Mouse (Mus musculus) embryonic facial prominence, embryonic 11.5 days (tissue): ENCODE measurements around the gene Trpm4. TPM values are rescaled to one million over a fixed set of nuclear protein-coding genes. Genes with fewer than 3 reads are reported as not detected.
A peak's percentile ranks its signal among the peaks of the same experiment; 100 is the strongest.

Experiments
- ATAC-seq: fragments of 200-750 bp; cut with Nextera tagmentation; replicated peaks from 2 replicates; pipeline ENCODE4 v1.8.0; 2017; ENCODE audit warnings: low read depth; ENCODE audit not compliant: insufficient number of reproducible peaks, low FRiP score, low TSS enrichment
- DNase-seq: peaks from one replicate; pipeline ENCODE4 v3.0.0-alpha.2; 2015; ENCODE audit warnings: low spot score
- H3K27ac ChIP-seq: fragments of 300-500 bp; sonication (generic); replicated peaks from 2 replicates; pipeline ENCODE4 v1.5.1; 2014; ENCODE audit warnings: mild to moderate bottlenecking, low read depth, low read length, control low read depth
- H3K27me3 ChIP-seq: fragments of 300-500 bp; sonication (generic); 2 replicates; pipeline ENCODE4 v1.6.1; 2014; ENCODE audit warnings: mild to moderate bottlenecking, low read length, moderate library complexity, mixed read lengths; ENCODE audit not compliant: control insufficient read depth, insufficient read depth
- H3K36me3 ChIP-seq: fragments of 300-500 bp; sonication (generic); replicated peaks from 2 replicates; pipeline ENCODE4 v1.6.1; 2014; ENCODE audit warnings: low read depth, mild to moderate bottlenecking, low read length, moderate library complexity, mixed read lengths; ENCODE audit not compliant: control insufficient read depth, insufficient read depth
- H3K4me1 ChIP-seq: fragments of 300-500 bp; sonication (generic); 2 replicates; pipeline ENCODE4 v1.6.1; 2014; ENCODE audit warnings: low read length, mixed read lengths; ENCODE audit not compliant: control insufficient read depth, insufficient read depth
- H3K4me2 ChIP-seq: fragments of 300-500 bp; sonication (generic); 2 replicates; pipeline ENCODE4 v1.6.1; 2014; ENCODE audit warnings: low read depth, mild to moderate bottlenecking, control low read depth, low read length, moderate library complexity
- H3K4me3 ChIP-seq: fragments of 300-500 bp; sonication (generic); 2 replicates; pipeline ENCODE4 v1.5.1; 2014; ENCODE audit warnings: low read depth, low read length, control low read depth
- H3K9ac ChIP-seq: fragments of 300-500 bp; sonication (generic); replicated peaks from 2 replicates; pipeline ENCODE4 v1.6.1; 2014; ENCODE audit warnings: mild to moderate bottlenecking, control low read depth, low read length
- H3K9me3 ChIP-seq: fragments of 300-500 bp; sonication (generic); replicated peaks from 2 replicates; pipeline ENCODE4 v1.6.1; 2016; ENCODE audit warnings: mild to moderate bottlenecking, low read length, inconsistent platforms, mixed read lengths; ENCODE audit not compliant: control insufficient read depth
- WGBS: fragments of 180-500 bp; shearing (Covaris S2); extraction: QIAGEN DNeasy Blood & Tissue Kit; methylation state at CpG from one replicate; pipeline ENCODE4 v1.1.7; 2014; 5-methylcytosine and 5-hydroxymethylcytosine counted together
- polyA plus RNA-seq: library from polyadenylated mRNA; unstranded; fragments of >200 nt; fragmentation: Nextera tagmentation; extraction: Ambion mirVana; gene quantifications from 2 replicates; pipeline ENCODE4 v1.2.1, GENCODE M21; 2014

The Trpm4 gene
- polyA plus RNA-seq, 1 experiment from 2014 or later = 7.2 TPM

DNA sequence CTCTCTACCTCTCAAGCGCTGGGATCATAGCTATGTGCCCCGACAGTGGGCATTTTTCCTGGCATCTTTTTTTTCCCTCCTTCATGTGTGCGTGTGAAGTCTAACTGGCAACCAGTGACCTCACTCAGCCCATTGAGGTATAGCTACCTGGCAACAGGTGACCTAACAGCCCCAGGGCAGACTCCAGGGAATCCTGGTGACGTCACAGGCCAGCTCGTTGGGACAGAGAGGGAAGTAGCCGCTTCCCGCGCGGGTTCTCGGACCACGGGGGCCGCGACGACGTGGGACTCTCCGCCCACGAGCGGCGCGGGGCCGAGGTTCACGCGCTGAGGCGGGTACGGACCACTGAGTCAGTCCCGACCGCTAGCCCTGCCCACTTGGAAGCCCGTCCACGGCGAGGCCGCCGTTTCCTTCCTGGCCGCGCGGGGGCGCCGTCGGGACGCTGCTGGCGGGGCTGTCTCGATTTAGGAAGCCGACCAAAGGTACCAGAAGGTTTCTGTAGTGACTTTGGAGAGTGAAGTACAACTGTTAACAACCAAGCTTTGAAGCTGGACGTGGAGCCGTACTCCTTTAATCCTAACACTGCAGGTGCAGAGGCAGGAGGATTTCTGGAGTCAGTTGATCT, 56.3 kb downstream of the Trpm4 start, which contains the start of gene Slc6a21:
Slc6a21 (plus strand) TSS at position 378 of the 625 bp plus-strand sequence.
- Histone ChIP-seq H3K27ac (no peak within 1 kb of the TSS), H3K9ac (peak within 1 kb of the TSS; percentile 42; the same call in 1 of the 2 replicates), H3K36me3 (no peaks in the 10 kb centered on the region), H3K4me1 (no peaks in the 10 kb centered on the region), H3K27me3 (0 out of 2 replicates have a peak, but pooled peaks cover 4% of the 10 kb centered on the region), H3K9me3 (no peaks in the 10 kb centered on the region), H3K4me2 (peak within 1 kb of the TSS; percentile 63), H3K4me3 (peak within 1 kb of the TSS; percentile 32)
- DNase-seq (peak; percentile 50), ATAC-seq (no peak)
- WGBS = 7% methylated on average over 44 of the region's 44 CpGs

DNA sequence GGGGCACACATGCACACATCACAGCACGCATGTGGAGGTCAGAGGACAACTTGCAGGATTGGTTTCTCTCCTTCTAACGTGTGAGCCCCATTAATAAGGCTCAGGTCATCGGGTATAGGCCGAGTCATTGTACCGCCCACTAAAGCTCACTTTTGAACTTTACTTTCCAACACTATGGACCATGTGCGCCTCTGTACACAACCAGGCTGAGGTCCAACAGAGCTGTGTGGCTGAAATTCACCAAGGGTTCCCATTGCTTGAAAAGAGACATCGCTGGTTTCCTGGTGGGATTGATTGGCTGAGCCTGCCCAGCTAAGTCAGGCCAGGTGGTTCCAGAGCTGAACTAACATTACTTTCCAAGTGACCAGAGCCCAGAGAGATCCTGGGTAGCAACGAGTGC, 59.9 kb downstream of the Trpm4 start:
- H3K4me1 ChIP-seq = no peaks in the 10 kb centered on the region
- no peak overlapping the region for H3K4me3 ChIP-seq
- 89% methylated on average over 8 of the region's 8 CpGs for WGBS
- H3K9ac ChIP-seq = no peak overlapping the region
- H3K9me3 ChIP-seq = no peaks in the 10 kb centered on the region
- DNase-seq = no peak
- no peak overlapping the region for H3K4me2 ChIP-seq
- no peak for ATAC-seq
- no peaks in the 10 kb centered on the region for H3K36me3 ChIP-seq
- 0 out of 2 replicates have a peak, but pooled peaks cover 4% of the 10 kb centered on the region for H3K27me3 ChIP-seq
- no peak overlapping the region for H3K27ac ChIP-seq

DNA sequence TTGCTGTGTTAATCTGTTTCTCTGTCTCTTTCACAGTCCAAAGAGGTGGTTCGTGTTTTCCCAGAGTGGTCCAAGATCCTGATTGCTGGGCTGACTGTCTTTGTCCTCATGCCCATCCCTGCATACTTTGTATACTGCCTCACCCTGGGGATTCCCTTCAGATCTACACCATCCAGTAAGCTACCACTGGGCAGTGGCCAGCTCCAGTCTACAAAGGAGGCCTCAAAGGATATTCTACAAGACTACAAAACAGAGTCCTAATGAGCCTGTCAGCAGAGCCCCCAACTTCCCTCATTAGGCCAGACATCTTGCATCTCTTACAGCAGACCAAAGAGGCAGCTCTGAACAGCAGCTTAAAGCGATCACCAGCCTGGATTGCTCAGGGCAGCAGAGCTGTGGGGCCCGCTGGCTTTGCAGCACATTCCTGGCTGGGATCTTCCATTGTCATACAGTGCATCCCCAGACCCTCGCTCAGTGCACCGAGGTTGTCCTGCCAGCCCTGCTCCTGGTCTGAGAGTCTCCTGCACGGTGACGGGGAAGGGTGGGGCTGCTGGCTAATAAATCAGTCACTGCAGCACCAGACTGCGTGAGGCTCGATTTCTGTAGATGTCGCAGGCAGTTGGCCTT, 60.7 kb downstream of the Trpm4 start:
- Histone ChIP-seq H3K4me1 (no peaks in the 10 kb centered on the region), H3K4me3 (no peak overlapping the region), H3K36me3 (no peaks in the 10 kb centered on the region), H3K4me2 (no peak overlapping the region), H3K27me3 (0 out of 2 replicates have a peak, but pooled peaks cover 4% of the 10 kb centered on the region), H3K9me3 (no peaks in the 10 kb centered on the region), H3K9ac (no peak overlapping the region), H3K27ac (no peak overlapping the region)
- 72% methylated on average over 10 of the region's 10 CpGs for WGBS
- ATAC-seq (no peak), DNase-seq (no peak)

- H3K27ac ChIP-seq = no peak overlapping the region
- H3K4me3 ChIP-seq = no peak overlapping the region
- H3K4me1 ChIP-seq = no peaks in the 10 kb centered on the region
- no peaks in the 10 kb centered on the region for H3K36me3 ChIP-seq
- H3K4me2 ChIP-seq = no peak overlapping the region
- no peaks in the 10 kb centered on the region for H3K9me3 ChIP-seq
- H3K27me3 ChIP-seq = no peaks in the 10 kb centered on the region
- ATAC-seq (no peak), DNase-seq (no peak)
- 84% methylated on average over 1 of the region's 1 CpGs for WGBS
- H3K9ac ChIP-seq = no peak overlapping the region
Measured at GRCm38 (mm10) chr7:45265518-45265917, 68.1 kb downstream of the Trpm4 start.

DNA sequence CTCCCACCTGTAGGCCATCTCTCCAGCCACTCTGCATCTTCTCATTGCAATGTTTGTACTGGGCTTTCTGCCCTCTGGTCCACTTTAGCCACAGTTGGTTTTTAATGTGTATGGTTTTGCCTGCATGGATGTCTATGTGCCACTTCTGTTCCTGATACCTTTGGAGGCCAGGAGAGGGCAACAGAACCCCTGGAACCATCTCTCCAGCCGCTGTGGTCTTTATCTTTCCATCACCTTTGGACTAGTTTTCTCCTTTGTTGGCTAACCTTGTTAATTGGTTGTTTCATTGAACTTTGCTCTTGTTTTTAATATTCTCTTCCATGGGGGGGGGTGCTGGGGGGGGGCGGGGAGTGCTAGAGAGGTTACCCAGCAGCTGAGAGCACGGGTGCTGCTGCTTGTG, 69.2 kb downstream of the Trpm4 start:
- no peak for ATAC-seq
- H3K9ac ChIP-seq = no peak overlapping the region
- WGBS = 69% methylated on average over 3 of the region's 3 CpGs
- no peaks in the 10 kb centered on the region for H3K36me3 ChIP-seq
- DNase-seq = no peak
- no peak overlapping the region for H3K4me2 ChIP-seq
- no peaks in the 10 kb centered on the region for H3K4me1 ChIP-seq
- H3K27me3 ChIP-seq = no peaks in the 10 kb centered on the region
- H3K27ac ChIP-seq = no peak overlapping the region
- no peaks in the 10 kb centered on the region for H3K9me3 ChIP-seq
- H3K4me3 ChIP-seq = no peak overlapping the region

DNA sequence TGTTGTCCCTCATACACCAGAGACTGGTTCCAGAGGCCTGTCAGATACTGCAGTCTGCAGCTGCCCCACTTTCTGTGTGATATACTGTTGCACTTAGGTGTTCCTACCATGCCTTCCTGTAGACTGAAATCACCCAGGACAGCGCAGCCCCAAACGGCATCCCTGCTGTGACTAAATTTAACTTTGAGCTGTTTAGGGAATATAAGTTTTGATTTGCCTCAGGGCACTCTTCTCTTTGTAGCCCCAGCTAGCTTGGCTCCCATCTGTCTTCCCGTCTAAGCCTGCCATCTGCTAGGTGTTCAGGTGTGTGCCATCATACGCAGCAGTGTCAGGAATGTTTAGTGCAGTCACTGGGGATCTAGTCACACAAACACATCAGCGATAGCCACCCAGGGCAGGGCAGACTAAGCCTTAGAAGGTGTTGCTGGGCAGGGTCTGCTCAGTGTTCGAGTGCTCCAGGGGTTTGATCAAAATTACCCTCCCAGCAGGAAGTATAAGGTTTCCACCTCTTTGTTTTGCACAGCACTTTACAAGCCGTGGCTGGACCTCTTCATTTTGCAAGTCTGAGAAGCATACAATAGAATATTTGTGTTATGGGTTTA, 70.5 kb downstream of the Trpm4 start:
- Histone ChIP-seq H3K9me3 (no peaks in the 10 kb centered on the region), H3K4me2 (no peak overlapping the region), H3K4me1 (no peaks in the 10 kb centered on the region), H3K4me3 (no peak overlapping the region), H3K9ac (no peak overlapping the region), H3K36me3 (no peaks in the 10 kb centered on the region), H3K27ac (no peak overlapping the region), H3K27me3 (no peaks in the 10 kb centered on the region)
- no peak for ATAC-seq
- peak; percentile 9 for DNase-seq
- WGBS = 47% methylated on average over 7 of the region's 7 CpGs

- H3K4me2 ChIP-seq = no peak overlapping the region
- no peak for DNase-seq
- 68% methylated on average over 7 of the region's 7 CpGs for WGBS
- no peaks in the 10 kb centered on the region for H3K9me3 ChIP-seq
- H3K27me3 ChIP-seq = no peaks in the 10 kb centered on the region
- no peaks in the 10 kb centered on the region for H3K4me1 ChIP-seq
- H3K36me3 ChIP-seq = no peaks in the 10 kb centered on the region
- ATAC-seq = no peak
- no peak overlapping the region for H3K27ac ChIP-seq
- no peak overlapping the region for H3K4me3 ChIP-seq
- H3K9ac ChIP-seq = no peak overlapping the region
Measured at GRCm38 (mm10) chr7:45262266-45262665, 71.3 kb downstream of the Trpm4 start.

DNA sequence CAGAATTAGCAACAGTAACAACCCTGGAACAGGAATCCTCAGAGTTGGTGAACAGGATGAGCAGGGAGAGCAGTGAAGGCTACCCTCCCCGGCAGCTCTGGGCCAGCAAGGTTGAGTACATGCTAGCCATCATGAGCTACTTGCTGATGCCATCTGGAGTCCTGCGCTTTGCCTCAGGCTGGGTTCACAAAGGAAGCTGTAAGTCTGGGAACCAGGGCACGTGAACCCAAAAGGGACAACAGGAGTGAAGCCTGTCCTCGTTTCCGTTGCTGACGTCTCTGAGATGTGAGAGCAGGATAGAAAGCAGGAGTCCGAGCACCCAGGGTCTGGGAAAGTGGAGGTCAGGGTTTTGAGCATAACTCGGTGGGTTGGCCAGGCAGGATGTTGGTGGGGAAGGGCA, 74.3 kb downstream of the Trpm4 start:
- no peaks in the 10 kb centered on the region for H3K27me3 ChIP-seq
- H3K9me3 ChIP-seq = no peaks in the 10 kb centered on the region
- H3K4me2 ChIP-seq = no peak overlapping the region
- no peaks in the 10 kb centered on the region for H3K36me3 ChIP-seq
- H3K4me1 ChIP-seq = no peaks in the 10 kb centered on the region
- H3K9ac ChIP-seq = no peak overlapping the region
- H3K4me3 ChIP-seq = no peak overlapping the region
- no peak overlapping the region for H3K27ac ChIP-seq
- no peak for DNase-seq
- ATAC-seq = no peak
- 80% methylated on average over 8 of the region's 8 CpGs for WGBS
